Mouse (Mus musculus): ENCODE results near the gene Macrod2.

GRCm38 (mm10) chr2:140905331-140905730 lies 510.2 kb downstream of the Macrod2 start:
- no peak for TF ChIP-seq CTCF (IDR thresholded peaks at IDR 0.05; ENCODE audit: extremely low read depth, insufficient read length, insufficient replicate concordance, low read depth, low read length)
- TF ChIP-seq POLR2A (IDR thresholded peaks at IDR 0.05; ENCODE audit: low read depth, low read length) = no peak
